ENCODE assay signal across 38 mouse cellular contexts in the genomic region with DNA sequence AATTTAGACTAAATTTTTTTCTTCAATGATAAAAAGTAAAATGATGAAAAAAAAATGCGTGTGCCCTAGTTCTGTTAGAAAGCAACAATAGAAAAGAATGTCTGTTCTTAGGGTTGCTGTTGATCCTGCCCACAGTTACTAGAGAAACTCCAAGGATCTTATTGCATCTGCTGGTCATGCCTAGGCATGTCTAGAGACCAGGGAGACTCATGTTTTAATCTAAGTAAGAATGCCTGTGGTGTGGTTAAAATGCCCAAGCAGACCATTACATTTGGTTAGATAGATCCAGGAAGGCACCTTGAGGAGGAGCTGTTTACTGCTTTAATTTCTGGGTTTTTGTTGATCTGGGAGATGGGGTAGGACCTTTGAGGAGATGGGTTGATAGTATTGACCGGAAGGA. TPM values are rescaled to one million over a fixed set of nuclear protein-coding genes. Genes with fewer than 3 reads are reported as not detected.
DNase-seq lines count a peak whose midpoint lies in the region; ATAC-seq and TF ChIP-seq lines count a peak whose summit lies in the region.
"Had no signal": no experiment of that assay in that cellular context is flagged by ENCODE, and none has a peak within 500 bp of the region (broad histone marks: within the 10 kb centered on the region; RNA-seq: fewer than 3 reads in every experiment).

No protein-coding gene starts in this region.

- H3K4me2 ChIP-seq in midbrain, embryonic 14.5 days (ENCODE audit: low read length): no peak overlapping the region
- H3K4me2 ChIP-seq: embryonic facial prominence, embryonic 15.5 days; forebrain, embryonic 12.5 days; forebrain, embryonic 15.5 days; heart, embryonic 13.5 days; hindbrain, embryonic 14.5 days had no signal

- DNase-seq in 3T3-L1 (ENCODE audit: low read depth, low spot score) (peak; percentile 64), 416B (ENCODE audit: low read depth) (peak; percentile 70), ES-E14 (ENCODE audit: low read depth, low spot score) (peak; percentile 1), ZHBTc4 (ENCODE audit: low read depth, low spot score) (peak; percentile 10)
- DNase-seq in yolk sac, embryonic 10.5 days (ENCODE audit: low spot score): no peak
- no peak for DNase-seq in midbrain, embryonic 14.5 days
- DNase-seq in adrenal gland, postnatal 10 days: no peak
- no peak for DNase-seq in layer of hippocampus, adult 8-10 months (ENCODE audit: low spot score in 2 of 2)
- DNase-seq: adrenal gland, postnatal 14 days; B cell, adult 2 months; cerebellum, adult 11 months; cerebellum, adult 2 months; cerebellum, adult 9-11 months; cerebellum, postnatal 25 days; embryo, embryonic 11 days; gastrocnemius, postnatal 25 days; heart, adult 2 months; heart, postnatal 14 days; heart, postnatal 4 days had no signal

- in situ Hi-C loops in ES-E14 (cut with MboI; ENCODE audit: low sequenced_read_pairs in 2 of 2, unreplicated experiment in 2 of 2): no loop called here

- H3K4me3 ChIP-seq in ES-E14 (ENCODE audit: insufficient read depth in 1 of 2, low read depth in 1 of 2, low read length in 2 of 2, poor library complexity in 1 of 2, severe bottlenecking in 1 of 2): no peak overlapping the region
- H3K4me3 ChIP-seq in midbrain, embryonic 14.5 days (replicated peaks; ENCODE audit: low read depth, low read length): no peak overlapping the region
- H3K4me3 ChIP-seq: embryonic facial prominence, embryonic 15.5 days; erythroblast, embryonic 14.5 days; forebrain, embryonic 12.5 days; forebrain, embryonic 15.5 days; heart, adult 2 months; heart, embryonic 10.5 days; heart, embryonic 13.5 days had no signal

- H3K27me3 ChIP-seq in midbrain, embryonic 14.5 days (ENCODE audit: control insufficient read depth, insufficient read depth, low read length): 0 out of 2 replicates have a peak, but pooled peaks cover 6% of the 10 kb centered on the region

- ATAC-seq in midbrain, embryonic 14.5 days (ENCODE audit: low FRiP score, low TSS enrichment): no peak
- ATAC-seq: forebrain, embryonic 15.5 days; hindbrain, postnatal 0 days; inflammation-experienced regulatory T-cells, adult 6 months; intestine, embryonic 16.5 days had no signal

- H3K36me3 ChIP-seq in ES-E14 (ENCODE audit: control insufficient read depth, insufficient read depth, low read length, poor library complexity, severe bottlenecking): no peaks in the 10 kb centered on the region
- no peaks in the 10 kb centered on the region for H3K36me3 ChIP-seq in midbrain, embryonic 14.5 days (ENCODE audit: control insufficient read depth, insufficient read depth, low read length)
- H3K36me3 ChIP-seq: embryonic facial prominence, embryonic 15.5 days; forebrain, embryonic 12.5 days; forebrain, embryonic 15.5 days; G1E; heart, embryonic 10.5 days; heart, embryonic 13.5 days had no signal

- H3K9ac ChIP-seq in ES-E14 (ENCODE audit: insufficient read depth, low read depth, low read length, poor library complexity, severe bottlenecking): no peak overlapping the region
- H3K9ac ChIP-seq in midbrain, embryonic 14.5 days (replicated peaks; ENCODE audit: low read length): no peak overlapping the region
- H3K9ac ChIP-seq: embryonic facial prominence, embryonic 15.5 days; forebrain, embryonic 12.5 days; forebrain, embryonic 15.5 days; heart, embryonic 13.5 days; hindbrain, embryonic 14.5 days had no signal

- peaks cover 0 to 8% of the 10 kb centered on the region in 2 experiments; a peak in 2 of 4 replicates for H3K4me1 ChIP-seq in ES-E14 (ENCODE audit: control insufficient read depth in 2 of 2, insufficient read depth in 2 of 2, low read length in 2 of 2, poor library complexity in 1 of 2)
- 0 out of 2 replicates have a peak, but pooled peaks cover 9% of the 10 kb centered on the region for H3K4me1 ChIP-seq in midbrain, embryonic 14.5 days (ENCODE audit: control insufficient read depth, insufficient read depth, low read length)

- H3K9me3 ChIP-seq in ES-E14 (ENCODE audit: control insufficient read depth, insufficient read depth, low read depth, low read length): no peaks in the 10 kb centered on the region
- no peaks in the 10 kb centered on the region for H3K9me3 ChIP-seq in midbrain, embryonic 14.5 days (ENCODE audit: control insufficient read depth, low read length)
- H3K9me3 ChIP-seq: embryonic facial prominence, embryonic 15.5 days; forebrain, embryonic 12.5 days; forebrain, embryonic 15.5 days; heart, embryonic 10.5 days; heart, embryonic 13.5 days had no signal

- WGBS in midbrain, embryonic 14.5 days: 88% methylated on average over 2 of the region's 2 CpGs

- no peak overlapping the region for H3K27ac ChIP-seq in ES-E14 (ENCODE audit: insufficient read depth, low read depth, low read length, poor library complexity, severe bottlenecking)
- H3K27ac ChIP-seq in midbrain, embryonic 14.5 days (replicated peaks; ENCODE audit: low read depth, low read length): no peak overlapping the region
- H3K27ac ChIP-seq: embryonic facial prominence, embryonic 15.5 days; forebrain, embryonic 12.5 days; forebrain, embryonic 15.5 days; heart, adult 2 months; heart, embryonic 10.5 days; heart, embryonic 13.5 days; hindbrain, embryonic 14.5 days; hindbrain, postnatal 0 days had no signal

TF ChIP-seq in ES-E14, 5 proteins besides CTCF, POLR2A, EP300 and RAD21:
- TF ChIP-seq CHD2 (IDR thresholded peaks at IDR 0.05; ENCODE audit: low read depth, low read length) (no peak), ZNF384 (IDR thresholded peaks at IDR 0.05; ENCODE audit: low read depth, low read length) (no peak), ZC3H11A (IDR thresholded peaks at IDR 0.05; ENCODE audit: borderline replicate concordance, low read depth, low read length) (no peak), HCFC1 (IDR thresholded peaks at IDR 0.05; ENCODE audit: borderline replicate concordance, insufficient read depth, low read length) (no peak), MAFK (IDR thresholded peaks at IDR 0.05; ENCODE audit: insufficient read depth, low read depth, low read length) (no peak)

RNA-seq across cellular contexts. Expression of gene 4833427G06Rik, which starts 3.9 kb away (rescaled TPM):
- 0.22 and 0.32 TPM in 2 replicates for total RNA-seq in ES-E14 (2012; rRNA removed)
- 0.31 TPM in 1 of 2 replicates, not detected in the other for polyA plus RNA-seq in midbrain, embryonic 14.5 days (2014; fragmentation: Nextera tagmentation; extraction: Ambion mirVana)
- total RNA-seq in adrenal gland, postnatal 10 days (2021): not detected
- total RNA-seq in layer of hippocampus, adult 8-10 months (2022): under 1 TPM in 2 of 4 experiments, not detected in 2; 0.34 to 0.49 TPM
- total RNA-seq: adrenal gland, adult 18-20 months; adrenal gland, postnatal 14 days; common myeloid progenitor, adult 5-6 weeks; gastrocnemius, adult 8-10 months; gastrocnemius, postnatal 25 days; heart, adult 2 months; heart, postnatal 14 days; heart, postnatal 4 days had no signal
- polyA plus RNA-seq: embryonic facial prominence, embryonic 11.5 days; erythroblast, embryonic 14.5 days; heart, embryonic 10.5 days; heart, embryonic 13.5 days; inflammation-experienced regulatory T-cells, adult 6 months; intestine, embryonic 16.5 days had no signal

RNA-seq across cellular contexts. Expression of gene Layn, which starts 28.9 kb away (rescaled TPM):
- 1.4 and 2.8 TPM in 2 replicates for total RNA-seq in ES-E14 (2012; rRNA removed)
- 0.72 and 0.84 TPM in 2 replicates for polyA plus RNA-seq in midbrain, embryonic 14.5 days (2014; fragmentation: Nextera tagmentation; extraction: Ambion mirVana)
- 1 to 10 TPM; 6.4 to 8.2 TPM for total RNA-seq in adrenal gland, postnatal 10 days (2021)
- total RNA-seq in layer of hippocampus, adult 8-10 months (2022): 1 to 10 TPM; 5.9 to 7.2 (median 6.7) TPM
- polyA plus RNA-seq: erythroblast, embryonic 14.5 days; inflammation-experienced regulatory T-cells, adult 6 months had no signal

RNA-seq across cellular contexts. Expression of gene Btg4, which starts 45.0 kb away (rescaled TPM):
- total RNA-seq in ES-E14 (2012; rRNA removed): not detected in 2 replicates
- not detected in 2 replicates for polyA plus RNA-seq in midbrain, embryonic 14.5 days (2014; fragmentation: Nextera tagmentation; extraction: Ambion mirVana)
- total RNA-seq in adrenal gland, postnatal 10 days (2021): not detected
- total RNA-seq in layer of hippocampus, adult 8-10 months (2022): not detected
- total RNA-seq: adrenal gland, adult 18-20 months; adrenal gland, postnatal 14 days; adrenal gland, postnatal 4 days; common myeloid progenitor, adult 5-6 weeks; G1E; gastrocnemius, adult 8-10 months; gastrocnemius, postnatal 25 days; heart, adult 2 months; heart, postnatal 14 days; heart, postnatal 4 days; hindbrain, postnatal 0 days had no signal
- polyA plus RNA-seq: cerebellum, adult 2 months; embryonic facial prominence, embryonic 11.5 days; erythroblast, embryonic 14.5 days; forebrain, embryonic 12.5 days; forebrain, embryonic 15.5 days; G1E; gonadal fat pad, adult 2 months; heart, adult 2 months; heart, embryonic 10.5 days; heart, embryonic 13.5 days; heart, embryonic 16.5 days; hindbrain, embryonic 11.5 days; hindbrain, embryonic 14.5 days; hindbrain, postnatal 0 days; intestine, embryonic 16.5 days had no signal

RNA-seq across cellular contexts. Expression of gene Gm32742, which starts 59.6 kb away (rescaled TPM):
- total RNA-seq in ES-E14 (2012; rRNA removed): under 0.01 TPM in 2 replicates
- polyA plus RNA-seq in midbrain, embryonic 14.5 days (2014; fragmentation: Nextera tagmentation; extraction: Ambion mirVana): 0.03 TPM in 1 of 2 replicates, not detected in the other
- total RNA-seq in adrenal gland, postnatal 10 days (2021): not detected
- under 1 TPM in 1 of 4 experiments, not detected in 3; 0.10 TPM for total RNA-seq in layer of hippocampus, adult 8-10 months (2022)
- total RNA-seq: adrenal gland, adult 18-20 months; adrenal gland, postnatal 14 days; adrenal gland, postnatal 4 days; gastrocnemius, adult 8-10 months; gastrocnemius, postnatal 25 days; heart, adult 2 months; heart, postnatal 14 days; heart, postnatal 4 days; hindbrain, postnatal 0 days had no signal
- polyA plus RNA-seq: embryonic facial prominence, embryonic 11.5 days; erythroblast, embryonic 14.5 days; forebrain, embryonic 15.5 days; heart, embryonic 10.5 days; hindbrain, embryonic 11.5 days; hindbrain, embryonic 14.5 days; inflammation-experienced regulatory T-cells, adult 6 months had no signal

Comparison
In these comparisons a context has a peak if more than half of its experiments do, and no peak if none do; other contexts are left out.
1. DNase-seq: peak in 3T3-L1 (single experiment), 416B (single experiment), ES-E14 (single experiment) and ZHBTc4 (single experiment); none in yolk sac, embryonic 10.5 days (single experiment), midbrain, embryonic 14.5 days (single experiment), adrenal gland, postnatal 10 days (single experiment) and layer of hippocampus, adult 8-10 months (0 of 2).